Mouse (Mus musculus): Measurements from ENCODE around the gene Eme1. TPM values are rescaled to one million over a fixed set of nuclear protein-coding genes. Genes with fewer than 3 reads are reported as not detected.

Eme1 gene
- total RNA-seq, 4 experiments from 2014 or later: 0.42 to 1.2 (median 0.62) TPM; not detected in 1

- no peak for DNase-seq
These were observed 57.4 kb downstream of the Eme1 start for GRCm38 (mm10) chr11:94596311-94596852.

Other genes starting within 250 kb of the Eme1 start
- under 1 TPM; 0.14 to 0.73 (median 0.21) TPM for gene Cacna1g, start 179.8 kb downstream of the Eme1 start, total RNA-seq (2022)
- gene Spata20, start 167.8 kb downstream of the Eme1 start, total RNA-seq (2022): not detected
- gene Epn3, start 154.0 kb downstream of the Eme1 start, total RNA-seq (2022): 10 to 100 TPM; 45.0 to 65.6 (median 56.0) TPM
- gene Mycbpap, start 132.2 kb downstream of the Eme1 start, total RNA-seq (2022): 10 to 100 TPM; 10.3 to 17.9 (median 13.4) TPM
- 10 to 100 TPM; 15.3 to 35.4 (median 25.1) TPM for gene Rsad1, start 104.7 kb downstream of the Eme1 start, total RNA-seq (2022)
- gene Chad, start 88.9 kb downstream of the Eme1 start, total RNA-seq (2022): under 1 TPM in 1 of 4 experiments, not detected in 3; 0.21 TPM
- gene Acsf2, start 52.1 kb downstream of the Eme1 start, total RNA-seq (2022): 100 to 1,000 TPM; 191 to 242 (median 213) TPM
- 100 to 1,000 TPM in 2 of 4 experiments, 10 to 100 TPM in 2; 91.8 to 129 (median 106) TPM for gene Lrrc59, start 24.2 kb downstream of the Eme1 start, total RNA-seq (2022)
- 10 to 100 TPM; 71.9 to 79.9 (median 77.6) TPM for gene Mrpl27, start 197 bp downstream of the Eme1 start, total RNA-seq (2022)
- gene Xylt2, start 23.6 kb upstream of the Eme1 start, total RNA-seq (2022): 10 to 100 TPM; 13.4 to 24.5 (median 18.0) TPM
- not detected for gene Gm11541, start 50.5 kb upstream of the Eme1 start, total RNA-seq (2022)
- gene Cdc34b, start 87.8 kb upstream of the Eme1 start, total RNA-seq (2022): under 1 TPM in 2 of 4 experiments, not detected in 2; 0.41 to 0.56 TPM
- gene Tmem92, start 128.7 kb upstream of the Eme1 start, total RNA-seq (2022): not detected